Mouse (Mus musculus) fat pad, adult 2 months (tissue): ENCODE results near the gene Med8.

Source experiments
- DNase-seq: peaks from one replicate; pipeline ENCODE4 v3.0.0-alpha.2; 2011; ENCODE audit warnings: low read depth, low spot score; ENCODE audit errors: extremely low read depth

Gene Med8

GRCm38 (mm10) chr4:118409142-118409900 lies at the start of gene Med8, which contains the start of gene Szt2:
TSS of gene Med8 (plus strand) at chr4:118409337.
TSS of gene Szt2 (minus strand) at chr4:118409273.
- no peak for DNase-seq

- no peak for DNase-seq
These were observed 49.0 kb upstream of the Med8 start for GRCm38 (mm10) chr4:118359896-118360720.

- DNase-seq, result no peak
These were observed 47.7 kb upstream of the Med8 start for GRCm38 (mm10) chr4:118361451-118361850.

- no peak for DNase-seq
These were observed 46.3 kb upstream of the Med8 start for GRCm38 (mm10) chr4:118362879-118363278.

GRCm38 (mm10) chr4:118363985-118364384 lies 45.2 kb upstream of the Med8 start:
- no peak for DNase-seq

- DNase-seq, result no peak
These were observed 44.5 kb upstream of the Med8 start for GRCm38 (mm10) chr4:118364641-118365040.

- no peak for DNase-seq
These were observed 43.1 kb upstream of the Med8 start for GRCm38 (mm10) chr4:118365991-118366390.

- no peak for DNase-seq
These were observed 41.6 kb upstream of the Med8 start for GRCm38 (mm10) chr4:118367551-118367950.

- DNase-seq, result no peak
These were observed 40.5 kb upstream of the Med8 start for GRCm38 (mm10) chr4:118368616-118369015.

GRCm38 (mm10) chr4:118371822-118372221 lies 37.3 kb upstream of the Med8 start:
- DNase-seq, result no peak

- DNase-seq, result no peak
These were observed 33.1 kb upstream of the Med8 start for GRCm38 (mm10) chr4:118375999-118376398.

- no peak for DNase-seq
These were observed 25.9 kb upstream of the Med8 start for GRCm38 (mm10) chr4:118383271-118383670.

GRCm38 (mm10) chr4:118387316-118387715 lies 21.8 kb upstream of the Med8 start:
- DNase-seq, result no peak

GRCm38 (mm10) chr4:118390146-118390545 lies 19.0 kb upstream of the Med8 start:
- no peak for DNase-seq

GRCm38 (mm10) chr4:118394505-118394904 lies 14.6 kb upstream of the Med8 start:
- DNase-seq, result no peak

- DNase-seq, result no peak
These were observed 13.8 kb upstream of the Med8 start for GRCm38 (mm10) chr4:118395289-118395688.

GRCm38 (mm10) chr4:118396433-118396832 lies 12.7 kb upstream of the Med8 start:
- DNase-seq, result no peak

GRCm38 (mm10) chr4:118398400-118398799 lies 10.7 kb upstream of the Med8 start:
- DNase-seq, result no peak

GRCm38 (mm10) chr4:118401421-118401820 lies 7.7 kb upstream of the Med8 start:
- no peak for DNase-seq

GRCm38 (mm10) chr4:118401918-118402317 lies 7.2 kb upstream of the Med8 start:
- DNase-seq, result no peak

- no peak for DNase-seq
These were observed 6.4 kb upstream of the Med8 start for GRCm38 (mm10) chr4:118402701-118403100.

- peak; percentile 88 for DNase-seq
These were observed 1.7 kb downstream of the Med8 start for GRCm38 (mm10) chr4:118410871-118411270.
